Comparison of ENCODE assay signal across 8 mouse cellular contexts in genomic region chr4:150346651-150347386, GRCm38 (mm10).
DNase-seq lines count a peak whose midpoint lies in the region; ATAC-seq lines count a peak whose summit lies in the region.
"Had no signal": no experiment of that assay in that cellular context is flagged by ENCODE, and none has a peak within 500 bp of the region (broad histone marks: within the 10 kb centered on the region; RNA-seq: fewer than 3 reads in every experiment).

No protein-coding gene starts in this region.

- H3K9me3 ChIP-seq in forebrain, embryonic 11.5 days (ENCODE audit: control insufficient read depth, low read length) = no peaks in the 10 kb centered on the region
- H3K9me3 ChIP-seq: lung, embryonic 15.5 days had no signal

- H3K27ac ChIP-seq in forebrain, embryonic 11.5 days (ENCODE audit: low read depth, low read length) = no peak overlapping the region
- H3K27ac ChIP-seq: lung, embryonic 15.5 days had no signal

- ATAC-seq in forebrain, embryonic 11.5 days (replicated peaks; ENCODE audit: low FRiP score) = peak; percentile 95
- no peak for ATAC-seq in erythroblast, adult 5-6 weeks (replicated peaks; ENCODE audit: low FRiP score, poor library complexity, severe bottlenecking)

- H3K4me1 ChIP-seq in forebrain, embryonic 11.5 days (replicated peaks; ENCODE audit: control insufficient read depth, insufficient read depth, low read length) = peaks cover 7% of the 10 kb centered on the region; the same call in 1 of the 2 replicates

- H3K27me3 ChIP-seq in forebrain, embryonic 11.5 days (ENCODE audit: control insufficient read depth, insufficient read depth, low read length) = no peaks in the 10 kb centered on the region
- H3K27me3 ChIP-seq: lung, embryonic 15.5 days had no signal

- no peak overlapping the region for H3K4me2 ChIP-seq in forebrain, embryonic 11.5 days (ENCODE audit: low read depth, low read length, severe bottlenecking)
- H3K4me2 ChIP-seq: lung, embryonic 15.5 days had no signal

- no peak overlapping the region for H3K4me3 ChIP-seq in forebrain, embryonic 11.5 days (ENCODE audit: low read depth, low read length)
- H3K4me3 ChIP-seq: lung, embryonic 15.5 days had no signal

- peak; percentile 37 for DNase-seq in brain, embryonic 18.5 days (ENCODE audit: low read depth, low spot score)
- DNase-seq in forebrain, embryonic 11.5 days (ENCODE audit: low spot score) = peak; percentile 93
- peak; percentile 64 for DNase-seq in kidney, adult 9 months
- peak; percentile 59 for DNase-seq in neural tube, embryonic 10.5 days (ENCODE audit: extremely low spot score, low spot score)
- no peak for DNase-seq in adipocyte (ENCODE audit: low spot score)
- DNase-seq in layer of hippocampus, adult 18-20 months (ENCODE audit: low spot score in 2 of 2) = no peak

- no peaks in the 10 kb centered on the region for H3K36me3 ChIP-seq in forebrain, embryonic 11.5 days (ENCODE audit: control insufficient read depth, insufficient read depth, low read length)
- H3K36me3 ChIP-seq: lung, embryonic 15.5 days had no signal

- 1% methylated on average over 4 of the region's 4 CpGs for WGBS in forebrain, embryonic 11.5 days

- no peak overlapping the region for H3K9ac ChIP-seq in forebrain, embryonic 11.5 days (ENCODE audit: low read length)
- H3K9ac ChIP-seq: lung, embryonic 15.5 days had no signal

Comparison
In these comparisons a context has a peak if more than half of its experiments do, and no peak if none do; other contexts are left out.
1. DNase-seq: peak in brain, embryonic 18.5 days (single experiment), forebrain, embryonic 11.5 days (single experiment), kidney, adult 9 months (single experiment) and neural tube, embryonic 10.5 days (single experiment); none in adipocyte (single experiment) and layer of hippocampus, adult 18-20 months (0 of 2).